Mouse (Mus musculus) myocyte (in vitro differentiated cells): ENCODE measurements around the gene Bicc1.

Source experiments
- CEBPB ChIP-seq: IDR thresholded peaks from 2 replicates; pipeline ENCODE4 v1.6.1; 2011; ENCODE audit warnings: mild to moderate bottlenecking, moderate library complexity; ENCODE audit not compliant: poor library complexity, insufficient read depth, severe bottlenecking
- MAX ChIP-seq: IDR thresholded peaks from one replicate; pipeline ENCODE4 v1.6.1; 2011; ENCODE audit warnings: low read depth, mild to moderate bottlenecking, control low read depth
- MYOD1 ChIP-seq, 3 experiments: IDR thresholded peaks; one replicate each; pipeline ENCODE4 v1.6.1; 2011; ENCODE audit warnings: control low read depth in 2 of 3, low read depth in 2 of 3, mild to moderate bottlenecking in 2 of 3, moderate library complexity in 1 of 3; ENCODE audit not compliant: insufficient read length in 2 of 3, control insufficient read depth in 1 of 3
- MYOG ChIP-seq, 3 experiments: IDR thresholded peaks; one replicate each; pipeline ENCODE4 v1.6.1; 2011; ENCODE audit warnings: control low read depth in 2 of 3, low read depth in 2 of 3, mild to moderate bottlenecking in 2 of 3; ENCODE audit not compliant: insufficient read length in 2 of 3, control insufficient read depth in 1 of 3, insufficient read depth in 1 of 3
- POLR2A ChIP-seq: IDR thresholded peaks from one replicate; pipeline ENCODE4 v1.6.1; 2011; ENCODE audit warnings: low read depth, mild to moderate bottlenecking, control low read depth, moderate library complexity; ENCODE audit not compliant: insufficient read length
- POLR2AphosphoS2 ChIP-seq: IDR thresholded peaks from one replicate; pipeline ENCODE4 v1.6.1; 2011; ENCODE audit warnings: low read depth, control low read depth; ENCODE audit not compliant: insufficient read length

DNA sequence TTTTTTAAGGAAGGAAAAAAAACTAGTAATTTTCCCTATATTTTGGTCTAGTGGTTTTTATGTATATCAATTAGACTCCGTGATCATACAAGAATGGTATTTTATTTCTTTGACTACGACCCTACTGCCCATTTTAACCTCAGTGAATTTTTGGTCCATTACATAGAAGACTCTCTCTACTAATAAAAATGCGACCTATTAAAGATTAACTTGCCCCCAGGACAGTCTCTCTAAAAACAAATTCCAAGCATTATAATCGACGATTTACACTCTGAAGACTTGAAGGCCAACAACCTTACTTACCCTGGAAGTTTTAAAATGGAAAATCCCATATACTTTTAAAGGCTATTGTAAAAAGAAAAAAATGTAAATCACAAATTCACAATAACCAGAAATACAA is 2.9 kb downstream of the Bicc1 start:
- TF ChIP-seq CEBPB (no peak), MAX (no peak), POLR2A (no peak), MYOG (IDR thresholded peaks at IDR 0.05; ENCODE audit: control insufficient read depth in 1 of 3, insufficient read depth in 1 of 3, insufficient read length in 2 of 3, low read depth in 2 of 3) (no peak), POLR2AphosphoS2 (no peak), MYOD1 (IDR thresholded peaks at IDR 0.05; ENCODE audit: control insufficient read depth in 1 of 3, insufficient read length in 2 of 3, low read depth in 2 of 3) (no peak)
